Mouse (Mus musculus): ENCODE measurements at regions not wholly inside any gene's neighbourhood (a gene's known extent, or its start where the extent isn't known, plus 50 kb on each side); places are given as distances from the start of the nearest gene placed in this dataset.

DNA sequence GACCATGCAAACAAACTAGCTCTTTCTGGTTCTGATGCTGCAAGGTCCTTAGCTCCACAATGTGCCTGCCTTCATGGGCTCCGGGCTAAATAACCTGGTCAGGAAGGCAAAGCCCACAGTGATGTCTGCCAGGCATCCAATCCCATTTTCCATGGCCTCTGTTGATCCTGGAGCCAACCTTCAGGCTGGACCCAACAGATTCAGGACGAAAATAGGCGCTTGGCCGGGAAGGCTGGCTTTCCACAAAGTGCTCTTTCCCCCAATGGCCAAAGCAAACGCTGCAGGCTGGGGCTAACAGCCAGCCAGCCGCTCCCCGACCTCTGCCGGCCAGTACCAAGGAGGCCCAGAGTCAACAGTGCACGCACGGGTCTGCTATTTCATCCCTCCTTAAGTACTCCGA, 106.3 kb upstream of the Cypt2 start:
- Histone ChIP-seq H3K79me2 (replicated peaks; ENCODE audit: control insufficient read depth, insufficient read depth, low read length) (no peaks in the 10 kb centered on the region), H3K9ac (ENCODE audit: low read depth, low read length) (no peak overlapping the region), H3K27ac (no peak overlapping the region), H3K27me3 (ENCODE audit: control insufficient read depth, insufficient read depth, low read length) (no peaks in the 10 kb centered on the region), H3K4me3 (no peak overlapping the region), H3K36me3 (ENCODE audit: control insufficient read depth, insufficient read depth, low read length) (no peaks in the 10 kb centered on the region), H3K4me1 (ENCODE audit: control insufficient read depth, insufficient read depth, low read length) (no peaks in the 10 kb centered on the region; the same call in 1 of the 2 replicates)
- 49% methylated on average over 11 of the region's 11 CpGs for WGBS
- TF ChIP-seq POLR2A (IDR thresholded peaks at IDR 0.05; ENCODE audit: insufficient read depth, low read depth, low read length) (no peak), CTCF (IDR thresholded peaks at IDR 0.05) (peak; percentile 25)
- peak in 1 of 2 experiments; percentile 5 for DNase-seq
- intact Hi-C loops (cut with DNase I) = no loop called here

DNA sequence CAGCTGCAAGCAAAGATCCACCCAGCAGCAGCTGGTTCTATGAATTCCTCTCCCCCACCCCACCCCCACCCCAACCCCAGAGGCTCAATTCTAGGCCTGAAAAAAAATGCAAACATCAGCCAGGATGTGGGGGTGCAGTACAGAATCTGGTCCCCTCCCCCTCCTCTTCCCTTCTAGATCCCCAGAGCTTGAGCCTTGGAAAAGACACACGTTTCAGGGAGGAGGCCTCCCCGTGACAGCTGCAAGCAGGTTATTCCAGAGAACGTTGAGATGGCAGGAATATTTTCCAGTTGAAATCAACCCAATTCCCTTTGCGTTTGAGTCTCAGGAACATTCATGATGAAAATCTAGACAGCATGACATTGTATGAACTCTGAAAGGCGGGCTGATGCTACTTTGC, 86.2 kb upstream of the Cypt2 start:
- WGBS = 46% methylated on average over 5 of the region's 5 CpGs
- DNase-seq = peak in 1 of 2 experiments; percentile 2
- Histone ChIP-seq H3K79me2 (replicated peaks; ENCODE audit: control insufficient read depth, insufficient read depth, low read length) (no peaks in the 10 kb centered on the region), H3K27me3 (ENCODE audit: control insufficient read depth, insufficient read depth, low read length) (no peaks in the 10 kb centered on the region), H3K9ac (ENCODE audit: low read depth, low read length) (no peak overlapping the region), H3K4me3 (no peak overlapping the region), H3K4me1 (ENCODE audit: control insufficient read depth, insufficient read depth, low read length) (no peaks in the 10 kb centered on the region; the same call in 1 of the 2 replicates), H3K27ac (no peak overlapping the region), H3K36me3 (ENCODE audit: control insufficient read depth, insufficient read depth, low read length) (no peaks in the 10 kb centered on the region)
- TF ChIP-seq EP300 (IDR thresholded peaks at IDR 0.05; ENCODE audit: insufficient read depth, low read depth, low read length) (no peak), POLR2A (IDR thresholded peaks at IDR 0.05; ENCODE audit: insufficient read depth, low read depth, low read length) (no peak), CTCF (IDR thresholded peaks at IDR 0.05) (no peak)
- intact Hi-C loops (cut with DNase I) = no loop called here

DNA sequence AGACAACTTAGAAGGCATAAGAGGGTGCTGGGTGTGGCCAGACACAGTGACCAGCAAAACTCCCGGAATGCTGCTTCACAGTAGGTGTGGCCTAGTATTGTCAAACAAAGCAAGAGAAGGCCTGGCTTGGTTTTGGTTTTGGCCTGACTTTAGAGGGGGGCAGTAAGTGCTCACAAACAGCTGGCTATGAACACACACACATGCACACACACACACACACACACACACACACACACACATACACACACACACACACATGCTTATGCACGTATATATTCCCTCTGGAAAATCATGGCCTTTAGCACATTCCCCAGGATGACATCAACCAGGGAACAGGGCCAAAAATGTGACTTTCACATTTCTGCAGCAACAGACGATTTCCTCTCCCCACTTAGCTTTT, 78.6 kb upstream of the Cypt2 start:
- WGBS = 22% methylated on average over 3 of the region's 3 CpGs
- peak in 1 of 2 experiments; percentile 11 for DNase-seq
- Histone ChIP-seq H3K79me2 (replicated peaks; ENCODE audit: control insufficient read depth, insufficient read depth, low read length) (no peaks in the 10 kb centered on the region), H3K4me1 (ENCODE audit: control insufficient read depth, insufficient read depth, low read length) (no peaks in the 10 kb centered on the region; the same call in none of the 2 replicates), H3K36me3 (ENCODE audit: control insufficient read depth, insufficient read depth, low read length) (no peaks in the 10 kb centered on the region), H3K27me3 (ENCODE audit: control insufficient read depth, insufficient read depth, low read length) (no peaks in the 10 kb centered on the region), H3K4me3 (no peak overlapping the region), H3K27ac (no peak overlapping the region), H3K9ac (ENCODE audit: low read depth, low read length) (no peak overlapping the region)
- intact Hi-C loops (cut with DNase I) = no loop called here
- no peak for TF ChIP-seq POLR2A (IDR thresholded peaks at IDR 0.05; ENCODE audit: insufficient read depth, low read depth, low read length)
- no peak for TF ChIP-seq EP300 (IDR thresholded peaks at IDR 0.05; ENCODE audit: insufficient read depth, low read depth, low read length)
- no peak for TF ChIP-seq CTCF (IDR thresholded peaks at IDR 0.05)

Small RNAs in the stretch of these regions (microRNA-seq; reads per million reads assigned to microRNA genes)
- gene Mir325 = 0.56 to 1.2 reads per million in 2 experiments

All from heart, adult 2 months (tissue).